ENCODE assay signal across 7 mouse cellular contexts in the genomic region with DNA sequence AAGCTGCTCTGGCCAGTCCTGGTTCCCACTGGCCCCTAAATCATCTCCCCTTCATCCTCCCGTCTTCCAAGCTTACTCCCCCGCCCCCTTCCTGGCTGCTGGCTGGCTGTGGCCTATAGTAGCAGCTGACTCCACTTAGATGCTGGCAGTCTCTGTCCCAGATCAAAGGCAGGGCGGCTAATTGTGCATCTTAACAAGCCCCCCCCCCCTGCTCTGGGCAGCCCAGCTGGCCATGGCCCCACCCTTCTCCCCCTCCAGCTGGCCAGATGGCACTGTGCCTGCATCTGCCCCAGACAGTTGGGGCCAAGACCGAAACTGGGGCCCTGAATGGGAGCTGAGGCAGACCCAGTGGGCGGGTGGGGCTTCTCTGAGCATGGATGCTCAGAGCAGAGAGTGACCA. TPM values are rescaled to one million over a fixed set of nuclear protein-coding genes. Genes with fewer than 3 reads are reported as not detected.
DNase-seq lines count a peak whose midpoint lies in the region; ATAC-seq lines count a peak whose summit lies in the region.

No protein-coding gene starts in this region.

- H3K4me2 ChIP-seq in forebrain, embryonic 14.5 days (ENCODE audit: low read length): 0 out of 2 replicates have a peak overlapping the region, but pooled peaks have one; percentile 12
- no peak overlapping the region for H3K4me2 ChIP-seq in limb, embryonic 15.5 days
- no peak overlapping the region for H3K4me2 ChIP-seq in stomach, embryonic 16.5 days (ENCODE audit: low read depth, low read length)

- H3K9me3 ChIP-seq in forebrain, embryonic 14.5 days (replicated peaks; ENCODE audit: control insufficient read depth, low read length): no peaks in the 10 kb centered on the region
- no peaks in the 10 kb centered on the region for H3K9me3 ChIP-seq in limb, embryonic 15.5 days
- no peaks in the 10 kb centered on the region for H3K9me3 ChIP-seq in stomach, embryonic 16.5 days (replicated peaks; ENCODE audit: control insufficient read depth, low read length)

- peak; percentile 83 for ATAC-seq in forebrain, embryonic 14.5 days
- ATAC-seq in limb, embryonic 15.5 days (ENCODE audit: insufficient number of reproducible peaks, low FRiP score, low TSS enrichment, low read depth): 0 out of 2 replicates have a peak, but pooled peaks have one; percentile 31
- peak; percentile 62; the same call in 1 of the 2 replicates for ATAC-seq in stomach, embryonic 16.5 days (ENCODE audit: insufficient read depth, low FRiP score)

- no peak overlapping the region for H3K27ac ChIP-seq in forebrain, embryonic 14.5 days (ENCODE audit: low read depth, low read length)
- no peak overlapping the region for H3K27ac ChIP-seq in limb, embryonic 15.5 days
- no peak overlapping the region for H3K27ac ChIP-seq in stomach, embryonic 16.5 days (ENCODE audit: low read length)

- H3K9ac ChIP-seq in forebrain, embryonic 14.5 days (ENCODE audit: low read length): no peak overlapping the region
- H3K9ac ChIP-seq in limb, embryonic 15.5 days: 0 out of 2 replicates have a peak overlapping the region, but pooled peaks have one; percentile 2
- no peak overlapping the region for H3K9ac ChIP-seq in stomach, embryonic 16.5 days (ENCODE audit: low read length)

- 2% methylated on average over 5 of the region's 5 CpGs for WGBS in forebrain, embryonic 14.5 days
- WGBS in limb, embryonic 15.5 days: 17% methylated on average over 5 of the region's 5 CpGs
- WGBS in stomach, embryonic 16.5 days: 22% methylated on average over 5 of the region's 5 CpGs

- H3K36me3 ChIP-seq in forebrain, embryonic 14.5 days (ENCODE audit: control insufficient read depth, insufficient read depth, low read length): no peaks in the 10 kb centered on the region
- no peaks in the 10 kb centered on the region for H3K36me3 ChIP-seq in limb, embryonic 15.5 days
- no peaks in the 10 kb centered on the region for H3K36me3 ChIP-seq in stomach, embryonic 16.5 days (ENCODE audit: control insufficient read depth, insufficient read depth, low read length)

- peaks cover 22% of the 10 kb centered on the region for H3K4me1 ChIP-seq in forebrain, embryonic 14.5 days (ENCODE audit: control insufficient read depth, insufficient read depth, low read length)
- H3K4me1 ChIP-seq in limb, embryonic 15.5 days: peaks cover 47% of the 10 kb centered on the region
- H3K4me1 ChIP-seq in stomach, embryonic 16.5 days (ENCODE audit: control insufficient read depth, insufficient read depth, low read length): peaks cover 19% of the 10 kb centered on the region

- peak; percentile 72 for DNase-seq in lung, postnatal 10 days
- DNase-seq in lung, adult 18-20 months: no peak
- DNase-seq in forebrain, embryonic 14.5 days (ENCODE audit: low spot score): peak; percentile 85
- no peak for DNase-seq in thymus, postnatal 4 days
- DNase-seq in frontal cortex, postnatal 36 days (ENCODE audit: low spot score in 2 of 2): no peak

- no peak overlapping the region for H3K4me3 ChIP-seq in forebrain, embryonic 14.5 days (ENCODE audit: low read depth, low read length)
- no peak overlapping the region for H3K4me3 ChIP-seq in limb, embryonic 15.5 days
- no peak overlapping the region for H3K4me3 ChIP-seq in stomach, embryonic 16.5 days (replicated peaks; ENCODE audit: low read length)

- H3K27me3 ChIP-seq in forebrain, embryonic 14.5 days (replicated peaks; ENCODE audit: control insufficient read depth, insufficient read depth, low read length): peaks cover 79% of the 10 kb centered on the region
- H3K27me3 ChIP-seq in limb, embryonic 15.5 days: peaks cover 91% of the 10 kb centered on the region
- peaks cover 87% of the 10 kb centered on the region for H3K27me3 ChIP-seq in stomach, embryonic 16.5 days (ENCODE audit: control insufficient read depth, insufficient read depth, low read length)

RNA-seq across cellular contexts. Expression of a gene that starts 6.1 kb away (rescaled TPM):
- 0.56 and 0.69 TPM in 2 replicates for polyA plus RNA-seq in forebrain, embryonic 14.5 days (2014; fragmentation: Nextera tagmentation; extraction: Ambion mirVana)
- 9.0 and 9.1 TPM in 2 replicates for polyA plus RNA-seq in limb, embryonic 15.5 days (2015; fragmentation: Nextera tagmentation; extraction: Ambion mirVana)
- polyA plus RNA-seq in stomach, embryonic 16.5 days (2015; fragmentation: Nextera tagmentation; extraction: Ambion mirVana): 2.9 and 3.2 TPM in 2 replicates

RNA-seq across cellular contexts. Expression of a gene that starts 25.8 kb away (rescaled TPM):
- 1.3 and 3.6 TPM in 2 replicates for polyA plus RNA-seq in forebrain, embryonic 14.5 days (2014; fragmentation: Nextera tagmentation; extraction: Ambion mirVana)
- polyA plus RNA-seq in limb, embryonic 15.5 days (2015; fragmentation: Nextera tagmentation; extraction: Ambion mirVana): 49.5 and 53.6 TPM in 2 replicates
- polyA plus RNA-seq in stomach, embryonic 16.5 days (2015; fragmentation: Nextera tagmentation; extraction: Ambion mirVana): 2.4 and 2.8 TPM in 2 replicates

RNA-seq across cellular contexts. Expression of a gene that starts 48.4 kb away (rescaled TPM):
- not detected in 2 replicates for polyA plus RNA-seq in forebrain, embryonic 14.5 days (2014; fragmentation: Nextera tagmentation; extraction: Ambion mirVana)
- 2.8 and 7.5 TPM in 2 replicates for polyA plus RNA-seq in limb, embryonic 15.5 days (2015; fragmentation: Nextera tagmentation; extraction: Ambion mirVana)
- 0.31 and 1.8 TPM in 2 replicates for polyA plus RNA-seq in stomach, embryonic 16.5 days (2015; fragmentation: Nextera tagmentation; extraction: Ambion mirVana)

RNA-seq across cellular contexts. Expression of a gene that starts 57.3 kb away (rescaled TPM):
- 4.5 and 5.3 TPM in 2 replicates for polyA plus RNA-seq in forebrain, embryonic 14.5 days (2014; fragmentation: Nextera tagmentation; extraction: Ambion mirVana)
- polyA plus RNA-seq in limb, embryonic 15.5 days (2015; fragmentation: Nextera tagmentation; extraction: Ambion mirVana): not detected in 2 replicates
- polyA plus RNA-seq in stomach, embryonic 16.5 days (2015; fragmentation: Nextera tagmentation; extraction: Ambion mirVana): 0.06 and 0.20 TPM in 2 replicates

Comparison
In these comparisons a context has a peak if more than half of its experiments do, and no peak if none do; other contexts are left out.
1. DNase-seq: peak in lung, postnatal 10 days (single experiment) and forebrain, embryonic 14.5 days (single experiment); none in lung, adult 18-20 months (0 of 2), thymus, postnatal 4 days (single experiment) and frontal cortex, postnatal 36 days (0 of 2).
2. ATAC-seq: peak in every context shown above with its lines; median percentile 83 in forebrain, embryonic 14.5 days; 62 in stomach, embryonic 16.5 days; 31 in limb, embryonic 15.5 days.
3. RNA of a gene that starts 25.8 kb away (polyA plus RNA-seq): 49.5 to 53.6 TPM in limb, embryonic 15.5 days; 2.4 to 2.8 TPM in stomach, embryonic 16.5 days and 1.3 to 3.6 TPM in forebrain, embryonic 14.5 days; every median in the first group is over 10 times any median in the second.